Mouse (Mus musculus) layer of hippocampus, postnatal 36 days (tissue): Measurements from ENCODE around the gene Otp. TPM values are rescaled to one million over a fixed set of nuclear protein-coding genes. Genes with fewer than 3 reads are reported as not detected.

Experiments
- total RNA-seq, 2 experiments: library from RNA; stranded (reverse); gene quantifications; 2 replicates each; pipeline ENCODE4 v1.2.3; 2021

The Otp gene
- total RNA-seq, 2 experiments from 2014 or later, result 0.13 TPM; not detected in 1

Other genes starting within 250 kb of the Otp start
- gene Tbca, start 86.7 kb upstream of the Otp start, total RNA-seq, result 100 to 1,000 TPM; 138 to 139 TPM
- 10 to 100 TPM; 21.2 to 23.0 TPM for gene Wdr41, start 100.7 kb downstream of the Otp start, total RNA-seq